Mouse (Mus musculus) lung, postnatal 4 days (tissue): ENCODE measurements around the gene Creb3l2.
A peak's percentile ranks its signal among the peaks of the same experiment; 100 is the strongest.
"Not testable (repeated sequence)": the region's sequence is repeated elsewhere in the genome, so short reads cannot be mapped to it uniquely, and the experiment has no call there.

Experiments used
- DNase-seq, 2 experiments: peaks; one replicate each; pipeline ENCODE4 v3.0.0; 2021

The Creb3l2 gene

GRCm38 (mm10) chr6:37407876-37408275 lies 34.1 kb downstream of the Creb3l2 start:
- DNase-seq, result no peak

- no peak for DNase-seq
Observed at GRCm38 (mm10) chr6:37406903-37407302, 35.0 kb downstream of the Creb3l2 start.

GRCm38 (mm10) chr6:37406018-37406417 lies 35.9 kb downstream of the Creb3l2 start:
- no peak for DNase-seq

GRCm38 (mm10) chr6:37404325-37404724 lies 37.6 kb downstream of the Creb3l2 start:
- DNase-seq, result no peak

GRCm38 (mm10) chr6:37401928-37402327 lies 40.0 kb downstream of the Creb3l2 start:
- DNase-seq, result no peak

GRCm38 (mm10) chr6:37400866-37401525 lies 41.0 kb downstream of the Creb3l2 start:
- peak; percentile 47 to 67 for DNase-seq

- DNase-seq, result no peak
Observed at GRCm38 (mm10) chr6:37400167-37400566, 41.8 kb downstream of the Creb3l2 start.

GRCm38 (mm10) chr6:37398943-37399342 lies 43.0 kb downstream of the Creb3l2 start:
- DNase-seq, result peak; percentile 65 to 85

GRCm38 (mm10) chr6:37397973-37398372 lies 44.0 kb downstream of the Creb3l2 start:
- DNase-seq, result no peak

GRCm38 (mm10) chr6:37397254-37397653 lies 44.7 kb downstream of the Creb3l2 start:
- DNase-seq, result no peak

GRCm38 (mm10) chr6:37396127-37396526 lies 45.8 kb downstream of the Creb3l2 start:
- no peak for DNase-seq

- DNase-seq, result no peak
Observed at GRCm38 (mm10) chr6:37393263-37393662, 48.7 kb downstream of the Creb3l2 start.

GRCm38 (mm10) chr6:37392262-37392661 lies 49.7 kb downstream of the Creb3l2 start:
- no peak for DNase-seq

GRCm38 (mm10) chr6:37391313-37391712 lies 50.6 kb downstream of the Creb3l2 start:
- DNase-seq, result peak; percentile 41 to 44

GRCm38 (mm10) chr6:37388960-37389359 lies 53.0 kb downstream of the Creb3l2 start:
- DNase-seq, result peak in 1 of 2 experiments; percentile 33

GRCm38 (mm10) chr6:37388501-37388900 lies 53.4 kb downstream of the Creb3l2 start:
- no peak for DNase-seq

- no peak for DNase-seq
Observed at GRCm38 (mm10) chr6:37387281-37387680, 54.7 kb downstream of the Creb3l2 start.

GRCm38 (mm10) chr6:37385602-37386285 lies 56.2 kb downstream of the Creb3l2 start:
- no peak for DNase-seq

GRCm38 (mm10) chr6:37382761-37383160 lies 59.2 kb downstream of the Creb3l2 start:
- no peak for DNase-seq

- DNase-seq, result no peak
Observed at GRCm38 (mm10) chr6:37377836-37378580, 63.9 kb downstream of the Creb3l2 start.

- DNase-seq, result not testable (repeated sequence)
Observed at GRCm38 (mm10) chr6:37377387-37377786, 64.6 kb downstream of the Creb3l2 start.

- DNase-seq, result peak; percentile 18 to 56
Observed at GRCm38 (mm10) chr6:37375452-37375851, 66.5 kb downstream of the Creb3l2 start.

GRCm38 (mm10) chr6:37371341-37371740 lies 70.6 kb downstream of the Creb3l2 start:
- DNase-seq, result peak in 1 of 2 experiments; percentile 59

GRCm38 (mm10) chr6:37370566-37370965 lies 71.4 kb downstream of the Creb3l2 start:
- no peak for DNase-seq
